Mouse (Mus musculus) gastrocnemius, postnatal 14 days (tissue): ENCODE measurements around the gene Tmcc2. TPM values are rescaled to one million over a fixed set of nuclear protein-coding genes. Genes with fewer than 3 reads are reported as not detected.

ENCODE experiments used
- DNase-seq: peaks from one replicate; pipeline ENCODE4 v3.0.0; 2021; ENCODE audit warnings: mixed read lengths
- intact Hi-C: fragments of 180-260 bp; cut with DNase I; formaldehyde crosslinking; loops from one replicate; pipeline ENCODE4 v1.15.1; 2025; ENCODE audit warnings: low total_unique reads
- long read RNA-seq, 2 experiments: library from polyadenylated mRNA; stranded (forward); transcript quantifications; one replicate each; pipeline ENCODE4 v2.0.0; 2021
- total RNA-seq, 2 experiments: library from RNA; stranded (reverse); gene quantifications; 2 replicates each; pipeline ENCODE4 v1.2.3; 2021

The Tmcc2 gene
- 10 to 100 TPM; 19.4 to 22.9 TPM for total RNA-seq
- long read RNA-seq, experiment 1, transcript Tmcc2-201 (5 exons, 3,410 nt) = major isoform, 6 of 15 reads
- long read RNA-seq, experiment 1, partial matches to known transcripts = 4 of 15 reads
- long read RNA-seq, experiment 1, other reads (novel, unspliced or antisense) = 5 of 15 reads
- long read RNA-seq, experiment 2, transcript Tmcc2-201 (5 exons, 3,410 nt) = major isoform, 19 of 25 reads
- long read RNA-seq, experiment 2, partial matches to known transcripts = 3 of 25 reads
- long read RNA-seq, experiment 2, other reads (novel, unspliced or antisense) = 0 of 25 reads

GRCm38 (mm10) chr1:132390691-132391579 is at the start of gene Tmcc2:
Gene Tmcc2 (minus strand): TSS chr1:132391281.
- DNase-seq = peak; percentile 36
- intact Hi-C loops = no loop called here

GRCm38 (mm10) chr1:132437389-132437788 is 46.3 kb upstream of the Tmcc2 start:
- intact Hi-C loops = no loop called here
- no peak for DNase-seq

DNA sequence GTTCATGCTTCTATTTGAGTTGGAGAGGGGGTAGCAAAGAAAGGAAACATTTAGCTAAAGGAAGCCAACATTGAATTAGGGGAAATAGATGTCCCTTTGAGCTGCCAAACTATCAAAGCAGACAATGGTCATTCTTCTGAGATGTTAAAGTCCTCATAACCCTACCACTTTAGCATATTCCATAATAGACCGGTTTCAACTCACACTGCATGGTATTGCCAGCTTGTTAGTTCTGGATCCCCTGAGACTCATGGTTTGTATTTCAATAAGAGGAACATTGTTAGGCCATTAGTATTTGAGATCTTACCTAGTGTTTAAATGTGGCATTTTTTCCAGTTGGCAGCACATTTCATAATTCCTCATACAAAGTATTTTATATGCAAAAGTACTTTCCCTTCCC is 45.9 kb upstream of the Tmcc2 start:
- intact Hi-C loops = no loop called here
- no peak for DNase-seq

DNA sequence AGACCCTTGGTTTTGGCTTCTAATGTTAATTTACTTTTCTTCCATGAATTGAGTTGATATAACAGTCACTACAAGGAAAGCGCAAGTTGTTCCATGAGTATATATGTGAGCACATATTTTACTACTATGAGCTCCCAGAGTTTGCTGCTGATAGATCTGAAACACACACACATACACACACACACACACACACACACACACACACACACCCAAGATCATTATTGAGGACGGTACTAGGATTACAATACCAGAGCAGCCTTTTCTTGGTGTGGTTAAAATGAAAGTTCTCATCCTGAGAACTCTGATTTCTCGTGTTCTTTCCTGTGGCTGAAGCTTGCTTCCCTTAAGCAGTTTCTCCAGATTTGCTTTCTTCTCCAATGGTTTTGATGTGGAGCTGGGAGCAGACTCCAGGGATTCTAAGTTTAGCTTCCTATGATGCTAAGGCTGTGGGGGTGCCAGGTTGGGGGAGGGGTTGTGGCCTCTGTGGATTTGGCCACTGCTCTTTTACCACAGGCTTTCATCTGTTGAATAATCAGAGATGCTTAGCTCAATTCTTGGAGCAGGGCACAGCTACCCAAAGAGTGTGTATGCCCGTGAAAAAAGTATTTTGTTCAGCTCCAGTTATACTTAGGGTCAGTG is 45.4 kb upstream of the Tmcc2 start:
- peak; percentile 39 for DNase-seq
- intact Hi-C loops = no loop called here

GRCm38 (mm10) chr1:132434032-132434431 is 43.0 kb upstream of the Tmcc2 start:
- no peak for DNase-seq
- intact Hi-C loops = no loop called here

GRCm38 (mm10) chr1:132433349-132433748 is 42.3 kb upstream of the Tmcc2 start:
- intact Hi-C loops = no loop called here

DNA sequence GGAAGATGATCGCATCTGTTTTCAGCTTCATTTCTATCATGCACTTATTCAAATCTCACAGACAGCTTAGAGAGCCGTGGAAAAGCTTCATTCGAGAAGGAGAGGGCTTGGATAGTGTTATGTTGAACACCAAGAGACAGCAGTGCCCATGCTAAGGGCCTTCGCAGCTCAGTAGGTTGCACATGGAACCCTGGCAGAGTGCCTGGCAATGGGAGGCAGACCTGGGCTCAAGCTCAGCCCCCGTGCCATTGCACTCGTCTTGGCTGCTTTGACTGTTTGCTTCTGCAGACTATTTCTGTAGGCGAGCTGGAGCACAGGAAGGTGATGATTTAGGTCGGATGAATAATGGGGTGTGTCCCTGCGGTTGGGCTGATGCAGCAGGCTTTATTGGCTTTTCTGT is 40.6 kb upstream of the Tmcc2 start:
- peak; percentile 37 for DNase-seq
- intact Hi-C loops = no loop called here

More at GRCm38 (mm10) chr1:132433349-132433748, 42.3 kb upstream of the Tmcc2 start:
- DNase-seq = peak; percentile 29

- intact Hi-C loops = no loop called here
- DNase-seq = no peak
These were observed 39.7 kb upstream of the Tmcc2 start for GRCm38 (mm10) chr1:132430818-132431217.

DNA sequence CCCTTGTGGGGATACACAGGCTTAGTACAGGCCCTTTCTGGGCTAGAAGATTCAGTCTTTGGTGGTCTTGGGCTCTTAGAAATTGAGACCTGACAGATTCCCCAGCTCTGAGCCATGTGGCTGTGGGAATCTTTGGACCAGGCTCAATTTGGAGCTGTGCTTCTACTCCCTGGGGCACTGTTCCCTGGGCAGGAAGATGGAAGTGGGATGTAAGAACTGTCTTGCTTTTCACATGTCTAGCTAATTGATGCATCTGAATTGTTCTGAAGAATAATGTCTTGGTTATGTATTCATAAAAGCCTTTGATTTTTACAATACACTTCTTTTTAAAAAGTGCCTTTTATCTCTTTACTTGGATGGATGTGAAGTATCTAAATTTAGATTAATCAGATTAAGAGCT is 34.5 kb upstream of the Tmcc2 start:
- intact Hi-C loops = no loop called here
- DNase-seq = no peak

GRCm38 (mm10) chr1:132422912-132423696 is 32.0 kb upstream of the Tmcc2 start:
- no peak for DNase-seq
- intact Hi-C loops = loop anchor here (5.0 kb wide), 1 partner anchor 49 kb away; no protein-coding TSS in a partner anchor

- intact Hi-C loops = loop anchor here (5.0 kb wide), 1 partner anchor 52 kb away; no protein-coding TSS in a partner anchor
- no peak for DNase-seq
These were observed 29.6 kb upstream of the Tmcc2 start for GRCm38 (mm10) chr1:132420662-132421061.

DNA sequence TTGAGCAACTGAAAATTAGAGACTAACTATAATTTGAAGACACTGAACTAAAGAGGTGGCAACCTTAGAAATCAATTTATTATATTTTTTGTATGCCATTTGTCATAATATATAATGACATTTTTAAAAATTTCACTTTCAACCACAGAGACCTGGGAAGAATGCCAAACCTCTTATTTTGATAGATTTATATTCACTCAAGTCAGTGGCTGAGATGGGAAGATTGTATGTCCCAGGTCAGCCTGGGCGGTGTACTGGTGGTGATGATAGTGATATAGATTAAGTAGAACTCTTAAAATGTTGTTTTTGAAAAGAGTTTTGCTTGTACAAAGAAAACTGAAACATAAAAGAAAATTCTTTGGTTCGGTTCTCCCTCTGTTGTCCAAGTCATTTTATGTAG is 29.1 kb upstream of the Tmcc2 start:
- no peak for DNase-seq
- intact Hi-C loops = loop anchor here (5.0 kb wide), 1 partner anchor 52 kb away; no protein-coding TSS in a partner anchor

GRCm38 (mm10) chr1:132417319-132418251 is 26.5 kb upstream of the Tmcc2 start, which contains the start of gene Dstyk:
Gene Dstyk (plus strand): TSS chr1:132417555.
- DNase-seq = peak; percentile 96
- intact Hi-C loops = no loop called here

DNA sequence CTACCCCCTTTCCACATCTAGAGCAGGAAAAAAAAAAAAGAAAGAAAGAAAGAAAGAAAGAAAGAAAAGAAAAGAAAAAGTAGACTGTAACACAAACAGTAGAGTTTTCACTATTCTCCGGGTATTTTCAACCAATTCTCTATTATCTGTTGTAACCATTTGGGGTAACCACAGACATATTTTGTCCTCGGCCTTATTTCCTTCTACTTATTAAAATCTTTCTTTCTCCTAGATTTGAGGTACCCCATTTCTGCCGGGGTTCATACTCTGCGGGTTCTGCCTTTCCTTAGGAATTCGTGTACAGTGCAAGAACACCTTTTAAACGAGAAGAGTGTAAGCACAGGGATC is 25.8 kb upstream of the Tmcc2 start:
- no peak for DNase-seq
- intact Hi-C loops = no loop called here

- intact Hi-C loops = no loop called here
These were observed 25.3 kb upstream of the Tmcc2 start for GRCm38 (mm10) chr1:132416244-132416942.

GRCm38 (mm10) chr1:132410657-132411056 is 19.6 kb upstream of the Tmcc2 start:
- intact Hi-C loops = no loop called here
- DNase-seq = no peak

More at GRCm38 (mm10) chr1:132416244-132416942, 25.3 kb upstream of the Tmcc2 start:
- DNase-seq = no peak

DNA sequence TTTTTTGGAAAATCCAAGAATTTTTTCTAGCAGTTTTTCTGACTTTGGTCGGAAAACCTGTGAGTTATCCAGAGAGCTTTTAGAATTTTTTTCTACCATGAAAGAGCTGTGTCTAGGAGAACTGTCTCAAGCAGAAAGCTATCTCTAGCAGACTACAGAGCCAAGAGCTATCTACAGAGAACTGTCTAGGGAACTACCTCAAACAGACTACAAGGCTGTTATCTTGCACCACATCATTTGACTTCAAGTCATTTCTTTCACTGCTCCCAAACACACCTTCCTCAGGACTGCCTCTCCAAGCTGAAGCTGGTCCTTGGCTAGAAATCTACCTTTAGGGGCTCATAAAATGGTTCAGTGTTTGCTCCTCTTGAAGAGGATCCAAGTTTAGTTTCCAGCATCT is 10.8 kb upstream of the Tmcc2 start:
- intact Hi-C loops = no loop called here
- no peak for DNase-seq

- intact Hi-C loops = no loop called here
- DNase-seq = no peak
These were observed 9.5 kb upstream of the Tmcc2 start for GRCm38 (mm10) chr1:132400538-132400937.
